Mouse (Mus musculus) C2C12 (cell line): Measurements from ENCODE around the gene Amd1.

ENCODE experiments used
- CTCF ChIP-seq: IDR thresholded peaks from one replicate; pipeline ENCODE4 v1.5.1; 2011; ENCODE audit not compliant: control insufficient read depth, insufficient read depth, insufficient read length
- MAX ChIP-seq: IDR thresholded peaks from one replicate; pipeline ENCODE4 v1.6.1; 2011; ENCODE audit warnings: mild to moderate bottlenecking, control low read depth

DNA sequence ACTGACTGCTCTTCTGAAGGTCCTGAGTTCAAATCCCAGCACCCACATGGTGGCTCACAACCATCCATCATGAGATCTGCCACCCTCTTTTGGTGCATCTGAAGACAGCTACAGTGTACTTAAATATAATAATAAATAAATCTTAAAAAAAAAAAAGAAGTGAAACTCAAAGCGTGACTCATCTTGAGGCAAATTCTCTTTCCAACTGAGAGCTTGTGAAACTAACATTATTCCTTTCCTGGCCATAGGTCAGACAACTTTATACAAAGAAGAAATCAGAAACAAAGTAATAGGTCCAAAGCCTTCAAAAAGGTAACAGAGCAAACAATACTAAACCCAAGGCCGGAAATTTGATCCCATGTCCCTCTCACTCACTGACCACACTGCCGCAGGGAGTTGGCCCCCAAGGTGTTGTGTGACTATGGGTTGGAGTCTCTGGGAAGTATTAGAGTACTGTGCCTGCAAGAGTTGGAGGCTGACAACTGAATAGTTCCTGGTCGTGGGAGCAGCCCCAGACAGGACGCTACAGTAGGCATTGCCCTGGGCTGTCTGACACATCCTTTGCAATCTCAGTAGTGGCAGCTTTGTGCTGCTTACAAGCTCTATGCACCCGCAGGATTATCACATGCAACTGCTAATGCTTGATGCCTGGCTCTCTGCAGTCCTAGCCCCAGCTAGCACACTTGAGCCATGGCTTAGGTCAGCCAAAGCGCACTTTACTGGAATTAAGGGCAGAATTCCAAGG is 15.0 kb upstream of the Amd1 start:
- TF ChIP-seq MAX (no peak), CTCF (no peak)
